Mouse (Mus musculus) MEL (cell line): ENCODE data around the gene Susd2. TPM values are rescaled to one million over a fixed set of nuclear protein-coding genes. Genes with fewer than 3 reads are reported as not detected.

Experiments
- DNase-seq: peaks from one replicate; pipeline ENCODE4 v3.0.0; 2011; ENCODE audit warnings: low read depth, low spot score
- H3K27ac ChIP-seq: 2 replicates; pipeline ENCODE4 v1.5.1; 2012; ENCODE audit warnings: low read depth, mild to moderate bottlenecking, control low read depth, low read length, moderate library complexity; ENCODE audit not compliant: control insufficient read depth
- H3K27me3 ChIP-seq, 2 experiments: fragments of 150-350 bp in 1 of 2; sonication (generic) in 1 of 2; 2 replicates each; pipeline ENCODE4 v1.6.1; 2012; ENCODE audit warnings: low read length in 2 of 2, mild to moderate bottlenecking in 2 of 2, improper control_type of control experiment in 1 of 2, moderate library complexity in 1 of 2; ENCODE audit not compliant: insufficient read depth in 2 of 2, control insufficient read depth in 1 of 2
- H3K36me3 ChIP-seq, 2 experiments: 2 replicates each; pipeline ENCODE4 v1.6.1; 2012 to 2014; ENCODE audit warnings: low read length in 2 of 2, improper control_type of control experiment in 1 of 2, inconsistent platforms in 1 of 2, mild to moderate bottlenecking in 1 of 2; ENCODE audit not compliant: insufficient read depth in 2 of 2, control insufficient read depth in 1 of 2
- H3K4me1 ChIP-seq, 2 experiments: fragments of 150-350 bp in 1 of 2; sonication (generic) in 1 of 2; 2 replicates each; pipeline ENCODE4 v1.6.1; 2012; ENCODE audit warnings: low read length in 2 of 2, improper control_type of control experiment in 1 of 2, mild to moderate bottlenecking in 1 of 2; ENCODE audit not compliant: insufficient read depth in 2 of 2, control insufficient read depth in 1 of 2
- H3K4me3 ChIP-seq, 2 experiments: fragments of 150-350 bp in 1 of 2; sonication (generic) in 1 of 2; 2 replicates each; pipeline ENCODE4 v1.5.1; 2012; ENCODE audit warnings: low read depth in 2 of 2, low read length in 2 of 2, mild to moderate bottlenecking in 2 of 2, moderate library complexity in 2 of 2, control low read depth in 1 of 2, improper control_type of control experiment in 1 of 2; ENCODE audit not compliant: control insufficient read depth in 1 of 2, insufficient read depth in 1 of 2
- H3K79me2 ChIP-seq: 2 replicates; pipeline ENCODE4 v1.6.1; 2012; ENCODE audit warnings: mild to moderate bottlenecking, low read length, moderate library complexity; ENCODE audit not compliant: control insufficient read depth, poor library complexity, insufficient read depth
- H3K9ac ChIP-seq: 2 replicates; pipeline ENCODE4 v1.6.1; 2012; ENCODE audit warnings: low read depth, mild to moderate bottlenecking, control low read depth, low read length, moderate library complexity; ENCODE audit not compliant: control insufficient read depth, poor library complexity, severe bottlenecking
- H3K9me3 ChIP-seq: fragments of 150-350 bp; sonication (generic); replicated peaks from 2 replicates; pipeline ENCODE4 v1.6.1; 2012; ENCODE audit warnings: mild to moderate bottlenecking, low read length, improper control_type of control experiment, moderate library complexity; ENCODE audit not compliant: insufficient read depth
- CHD2 ChIP-seq: IDR thresholded peaks from 2 replicates; pipeline ENCODE4 v1.6.1; 2011; ENCODE audit warnings: low read length, improper control_type of control experiment
- CTCF ChIP-seq, 3 experiments: IDR thresholded peaks in 2 of 3; conservative IDR thresholded peaks in 1 of 3; 2 replicates each; pipeline ENCODE4 v1.5.1; 2011 to 2012; ENCODE audit warnings: low read length in 3 of 3, low read depth in 2 of 3, mild to moderate bottlenecking in 2 of 3, improper control_type of control experiment in 1 of 3, inconsistent platforms in 1 of 3, mixed read lengths in 1 of 3, moderate library complexity in 1 of 3; ENCODE audit not compliant: control insufficient read depth in 1 of 3, insufficient read depth in 1 of 3, poor library complexity in 1 of 3, severe bottlenecking in 1 of 3
- E2F4 ChIP-seq: IDR thresholded peaks from 2 replicates; pipeline ENCODE4 v1.6.1; 2011; ENCODE audit warnings: low read depth, low read length, improper control_type of control experiment, borderline replicate concordance
- ELF1 ChIP-seq: IDR thresholded peaks from 2 replicates; pipeline ENCODE4 v1.6.1; 2014; ENCODE audit warnings: low read depth, mild to moderate bottlenecking, inconsistent platforms, low read length, improper control_type of control experiment, moderate library complexity
- ETS1 ChIP-seq: IDR thresholded peaks from 2 replicates; pipeline ENCODE4 v1.6.1; 2012; ENCODE audit warnings: low read depth, mild to moderate bottlenecking, inconsistent platforms, low read length, improper control_type of control experiment, moderate library complexity
- GABPA ChIP-seq: IDR thresholded peaks from 2 replicates; pipeline ENCODE4 v1.6.1; 2012; ENCODE audit warnings: low read depth, mild to moderate bottlenecking, inconsistent platforms, low read length, improper control_type of control experiment, moderate library complexity
- HCFC1 ChIP-seq: IDR thresholded peaks from 2 replicates; pipeline ENCODE4 v1.6.1; 2012; ENCODE audit warnings: low read depth, mild to moderate bottlenecking, inconsistent platforms, low read length, improper control_type of control experiment, moderate library complexity
- JUND ChIP-seq: IDR thresholded peaks from 2 replicates; pipeline ENCODE4 v1.6.1; 2011; ENCODE audit warnings: low read depth, mild to moderate bottlenecking, improper control_type of control experiment, low read length
- KAT2A ChIP-seq: conservative IDR thresholded peaks from 2 replicates; pipeline ENCODE4 v1.6.1; 2012; ENCODE audit warnings: low read depth, low read length, improper control_type of control experiment, inconsistent platforms
- MAX ChIP-seq: IDR thresholded peaks from 2 replicates; pipeline ENCODE4 v1.6.1; 2011; ENCODE audit warnings: low read length, improper control_type of control experiment
- MAZ ChIP-seq: IDR thresholded peaks from 2 replicates; pipeline ENCODE4 v1.6.1; 2012; ENCODE audit warnings: low read depth, mild to moderate bottlenecking, inconsistent platforms, low read length, improper control_type of control experiment
- MEF2A ChIP-seq: IDR thresholded peaks from 2 replicates; pipeline ENCODE4 v1.6.1; 2014; ENCODE audit warnings: low read depth, mild to moderate bottlenecking, inconsistent platforms, low read length, improper control_type of control experiment; ENCODE audit not compliant: poor library complexity, insufficient replicate concordance, severe bottlenecking; ENCODE audit errors: extremely low read depth
- MXI1 ChIP-seq: IDR thresholded peaks from 2 replicates; pipeline ENCODE4 v1.6.1; 2011; ENCODE audit warnings: mild to moderate bottlenecking, low read depth, low read length, improper control_type of control experiment
- MYB ChIP-seq: IDR thresholded peaks from 2 replicates; pipeline ENCODE4 v1.6.1; 2011; ENCODE audit warnings: mild to moderate bottlenecking, low read depth, low read length, improper control_type of control experiment
- MYC ChIP-seq: IDR thresholded peaks from 2 replicates; pipeline ENCODE4 v1.6.1; 2011; ENCODE audit warnings: low read depth, mild to moderate bottlenecking, low read length, improper control_type of control experiment, moderate library complexity
- NELFE ChIP-seq: IDR thresholded peaks from 2 replicates; pipeline ENCODE4 v1.6.1; 2011; ENCODE audit warnings: low read depth, low read length, improper control_type of control experiment
- NRF1 ChIP-seq: IDR thresholded peaks from 2 replicates; pipeline ENCODE4 v1.6.1; 2014; ENCODE audit warnings: low read depth, mild to moderate bottlenecking, inconsistent platforms, low read length, improper control_type of control experiment, moderate library complexity; ENCODE audit not compliant: poor library complexity, insufficient read depth, severe bottlenecking
- POLR2A ChIP-seq, 2 experiments: IDR thresholded peaks; 2 replicates each; pipeline ENCODE4 v1.6.1; 2011 to 2012; ENCODE audit warnings: low read length in 2 of 2, mild to moderate bottlenecking in 2 of 2, control low read depth in 1 of 2, improper control_type of control experiment in 1 of 2, low read depth in 1 of 2, moderate library complexity in 1 of 2; ENCODE audit not compliant: control insufficient read depth in 1 of 2, insufficient read depth in 1 of 2, poor library complexity in 1 of 2
- POLR2AphosphoS2 ChIP-seq: IDR thresholded peaks from 2 replicates; pipeline ENCODE4 v1.6.1; 2011; ENCODE audit warnings: low read length, improper control_type of control experiment
- RAD21 ChIP-seq: IDR thresholded peaks from 2 replicates; pipeline ENCODE4 v1.6.1; 2011; ENCODE audit warnings: mild to moderate bottlenecking, low read depth, low read length, improper control_type of control experiment
- RCOR1 ChIP-seq: IDR thresholded peaks from 2 replicates; pipeline ENCODE4 v1.6.1; 2012; ENCODE audit warnings: low read depth, mild to moderate bottlenecking, inconsistent platforms, low read length, improper control_type of control experiment
- SMC3 ChIP-seq: IDR thresholded peaks from 2 replicates; pipeline ENCODE4 v1.6.1; 2011; ENCODE audit warnings: low read depth, low read length, improper control_type of control experiment
- TBP ChIP-seq: IDR thresholded peaks from 2 replicates; pipeline ENCODE4 v1.8.0; 2011; ENCODE audit warnings: low read depth, low read length, improper control_type of control experiment
- TCF12 ChIP-seq: IDR thresholded peaks from 2 replicates; pipeline ENCODE4 v1.6.1; 2014; ENCODE audit warnings: low read depth, mild to moderate bottlenecking, inconsistent platforms, low read length, improper control_type of control experiment, moderate library complexity
- UBTF ChIP-seq: IDR thresholded peaks from 2 replicates; pipeline ENCODE4 v1.6.1; 2012; ENCODE audit warnings: low read depth, mild to moderate bottlenecking, inconsistent platforms, low read length, improper control_type of control experiment, moderate library complexity, borderline replicate concordance; ENCODE audit not compliant: insufficient read depth
- ZC3H11A ChIP-seq: IDR thresholded peaks from 2 replicates; pipeline ENCODE4 v1.6.1; 2012; ENCODE audit warnings: low read depth, mild to moderate bottlenecking, inconsistent platforms, low read length, improper control_type of control experiment
- polyA plus RNA-seq, 2 experiments: library from polyadenylated mRNA; stranded (reverse) in 1 of 2; unstranded in 1 of 2; fragments of >175 nt in 1 of 2; fragments of >200 nt in 1 of 2; gene quantifications; 2 replicates each; pipeline versions ENCODE4 v1.2.1 to v1.2.4; 2012; ENCODE audit warnings: low replicate concordance in 2 of 2, low read depth in 1 of 2; ENCODE audit not compliant: insufficient read length in 2 of 2, insufficient read depth in 1 of 2, missing spikeins in 1 of 2
- total RNA-seq: library from RNA; depleted of rRNA; stranded (reverse); fragments of 300-350 nt; gene quantifications from 2 replicates; pipeline ENCODE4 v1.2.3, GENCODE M21; 2012

Gene Susd2
- total and polyA plus RNA-seq, 3 experiments: 0.12 to 0.15 TPM; not detected in 1

DNA sequence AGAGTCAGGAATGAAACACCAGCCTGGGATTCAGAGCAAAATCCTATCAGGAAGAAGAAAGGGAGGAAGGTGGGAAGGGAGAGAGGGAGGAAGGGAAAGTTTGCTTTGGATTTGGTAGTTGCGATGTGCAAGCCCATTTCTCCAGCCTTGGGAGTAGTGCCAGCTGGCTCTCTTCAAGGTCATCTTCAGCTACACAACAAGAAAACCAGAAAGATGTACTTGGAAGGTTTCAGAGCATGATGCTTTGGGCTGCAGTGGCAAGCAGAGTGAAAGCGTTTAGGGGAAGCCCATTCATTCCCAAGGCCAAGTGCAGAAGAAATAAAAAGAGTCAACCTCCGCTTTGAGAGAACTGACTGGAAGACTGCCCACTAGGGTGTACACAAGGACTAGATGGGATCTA is 16.3 kb downstream of the Susd2 start:
- Histone ChIP-seq H3K9me3 (no peaks in the 10 kb centered on the region), H3K9ac (no peak overlapping the region), H3K27me3 (no peaks in the 10 kb centered on the region; a peak in 2 of 4 replicates), H3K36me3 (no peaks in the 10 kb centered on the region), H3K27ac (no peak overlapping the region), H3K4me1 (no peaks in the 10 kb centered on the region), H3K4me3 (no peak overlapping the region), H3K79me2 (no peaks in the 10 kb centered on the region)
- no peak for DNase-seq
- TF ChIP-seq ZC3H11A (no peak), GABPA (no peak), MXI1 (no peak)
- TF ChIP-seq, all 39 proteins: peak for 0

DNA sequence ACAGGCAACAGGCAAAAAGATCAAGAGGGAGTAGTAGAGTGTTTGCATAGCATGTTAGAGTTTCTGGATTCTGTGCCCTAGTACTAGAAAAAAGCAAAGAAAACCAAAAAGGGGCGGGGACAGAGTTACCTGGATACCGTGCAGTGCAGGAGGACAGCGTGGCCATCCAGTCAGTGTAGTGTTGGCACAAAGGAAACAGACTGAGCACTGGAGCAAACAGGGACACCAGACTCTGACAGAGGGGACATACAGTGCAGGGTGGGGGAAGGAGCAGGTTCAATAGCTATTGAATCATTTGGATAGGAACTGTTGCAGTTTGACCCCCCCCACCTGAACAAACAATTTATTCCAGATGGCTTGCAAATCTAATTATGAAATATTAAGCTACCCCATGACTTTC is 16.8 kb downstream of the Susd2 start:
- H3K79me2 ChIP-seq: no peaks in the 10 kb centered on the region
- no peak for DNase-seq
- no peak overlapping the region for H3K27ac ChIP-seq
- no peaks in the 10 kb centered on the region for H3K36me3 ChIP-seq
- H3K4me3 ChIP-seq: no peak overlapping the region
- no peaks in the 10 kb centered on the region for H3K4me1 ChIP-seq
- no peak for TF ChIP-seq ETS1
- TF ChIP-seq NELFE: no peak
- no peak for TF ChIP-seq CTCF (IDR thresholded peaks at IDR 0.05 in 2 of 3, conservative IDR thresholded peaks at IDR 0.05 in 1 of 3; ENCODE audit: control insufficient read depth in 1 of 3, insufficient read depth in 1 of 3, low read depth in 2 of 3, low read length in 3 of 3, poor library complexity in 1 of 3, severe bottlenecking in 1 of 3)
- no peak for TF ChIP-seq MYB
- TF ChIP-seq RCOR1: no peak
- no peak for TF ChIP-seq CHD2
- no peak for TF ChIP-seq POLR2A (IDR thresholded peaks at IDR 0.05; ENCODE audit: control insufficient read depth in 1 of 2, insufficient read depth in 1 of 2, low read depth in 1 of 2, low read length in 2 of 2, poor library complexity in 1 of 2)
- no peak for TF ChIP-seq KAT2A
- no peak for TF ChIP-seq MYC
- no peak for TF ChIP-seq UBTF
- TF ChIP-seq NRF1: no peak
- TF ChIP-seq MXI1: no peak
- no peak overlapping the region for H3K9ac ChIP-seq
- no peaks in the 10 kb centered on the region for H3K9me3 ChIP-seq
- no peaks in the 10 kb centered on the region; a peak in 2 of 4 replicates for H3K27me3 ChIP-seq

DNA sequence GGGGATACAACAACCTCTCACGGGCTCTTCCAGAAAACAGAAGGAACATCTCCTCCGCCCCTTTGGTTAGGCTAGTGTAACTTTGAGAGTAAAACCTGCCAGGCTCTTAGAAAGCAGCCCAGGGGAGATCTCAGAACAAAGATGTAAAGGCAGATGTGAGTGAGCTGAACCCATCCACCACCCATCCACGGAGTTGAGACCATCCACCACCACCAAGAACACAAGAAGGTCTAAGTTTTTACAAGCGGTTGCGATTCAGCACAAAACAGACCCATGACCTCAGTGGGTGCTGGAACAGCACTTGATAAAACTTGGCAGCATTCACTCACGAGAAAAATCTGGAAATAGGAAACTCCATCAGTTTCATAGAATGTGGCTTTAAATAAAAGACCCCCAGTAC is 17.9 kb downstream of the Susd2 start:
- Histone ChIP-seq H3K79me2 (no peaks in the 10 kb centered on the region), H3K4me3 (no peak overlapping the region), H3K9me3 (no peaks in the 10 kb centered on the region), H3K36me3 (no peaks in the 10 kb centered on the region), H3K27ac (no peak overlapping the region), H3K4me1 (no peaks in the 10 kb centered on the region), H3K27me3 (no peaks in the 10 kb centered on the region; a peak in 2 of 4 replicates), H3K9ac (no peak overlapping the region)
- no peak for DNase-seq
- no peak for TF ChIP-seq NRF1
- no peak for TF ChIP-seq MAZ
- TF ChIP-seq JUND: no peak
- TF ChIP-seq MAX: no peak
- no peak for TF ChIP-seq MXI1
- TF ChIP-seq MEF2A: no peak
- no peak for TF ChIP-seq TBP
- TF ChIP-seq MYC: no peak
- TF ChIP-seq ELF1: no peak
- TF ChIP-seq RAD21: no peak
- no peak for TF ChIP-seq HCFC1
- TF ChIP-seq SMC3: no peak
- no peak for TF ChIP-seq E2F4
- TF ChIP-seq KAT2A: no peak
- TF ChIP-seq UBTF: no peak
- no peak for TF ChIP-seq POLR2A (IDR thresholded peaks at IDR 0.05; ENCODE audit: control insufficient read depth in 1 of 2, insufficient read depth in 1 of 2, low read depth in 1 of 2, low read length in 2 of 2, poor library complexity in 1 of 2)
- no peak for TF ChIP-seq POLR2AphosphoS2
- TF ChIP-seq TCF12: no peak
